Mouse (Mus musculus) megakaryocyte, embryonic 14.5 days (primary cell): ENCODE results near the gene Ndufa7.

ENCODE experiments used
- FLI1 ChIP-seq: IDR thresholded peaks from 2 replicates; pipeline ENCODE4 v1.6.1; 2012; ENCODE audit warnings: low read length, inconsistent platforms, mixed read lengths
- GATA1 ChIP-seq: IDR thresholded peaks from 3 replicates; pipeline ENCODE4 v1.6.1; 2012; ENCODE audit warnings: mixed read lengths, low read length, inconsistent platforms, borderline replicate concordance

GRCm38 (mm10) chr17:33817969-33818643, 6.3 kb upstream of the Ndufa7 start:
- TF ChIP-seq GATA1 (no peak), FLI1 (no peak)
